Mouse (Mus musculus): ENCODE measurements at regions not wholly inside any gene's neighbourhood (a gene's known extent, or its start where the extent isn't known, plus 50 kb on each side); places are given as distances from the start of the nearest gene placed in this dataset.

DNA sequence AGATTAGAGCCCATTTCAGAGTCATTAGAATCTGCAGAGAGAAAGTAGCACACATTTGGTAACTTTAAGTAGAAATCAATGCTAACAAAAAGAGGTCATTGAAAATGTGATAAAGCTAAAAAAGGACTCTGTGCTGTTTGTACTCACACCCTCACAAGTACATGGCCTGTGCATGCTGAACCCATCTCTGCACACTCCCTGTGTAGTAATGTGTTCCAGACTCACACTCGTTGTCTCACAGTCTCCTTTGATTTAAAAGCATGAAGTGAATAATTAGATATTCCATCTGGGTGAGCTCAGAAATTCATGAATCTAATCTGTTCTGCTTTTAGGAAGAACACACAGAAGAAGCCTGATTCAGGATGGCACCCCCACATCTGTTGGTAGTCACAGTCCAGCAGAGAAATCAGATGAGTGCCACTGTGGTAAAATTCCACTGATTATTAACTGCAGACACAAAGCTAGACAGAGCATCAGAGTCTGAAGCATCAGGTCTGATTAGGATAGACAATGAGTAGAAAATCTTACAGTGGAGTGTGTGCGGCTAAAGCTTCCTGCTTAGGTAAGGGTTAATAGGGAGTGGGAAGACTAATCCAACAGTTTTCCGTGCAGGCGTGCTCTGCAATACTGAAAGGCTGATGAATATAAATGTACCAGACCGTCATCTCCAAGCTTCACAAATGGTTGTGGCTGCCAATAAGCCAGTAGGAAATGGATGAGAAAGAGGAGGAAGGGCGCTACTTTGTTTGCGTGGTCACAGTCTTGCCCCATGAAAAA lies 91.7 kb upstream of the Nrsn1 start:
- no peak for TF ChIP-seq CTCF (IDR thresholded peaks at IDR 0.05; ENCODE audit: borderline replicate concordance, extremely low read depth, insufficient read depth, insufficient read length)
- TF ChIP-seq POLR2A (IDR thresholded peaks at IDR 0.05; ENCODE audit: borderline replicate concordance, extremely low read depth, insufficient read depth, insufficient read length, poor library complexity, severe bottlenecking), result no peak
- DNase-seq (ENCODE audit: low read depth), result peak; percentile 85

DNA sequence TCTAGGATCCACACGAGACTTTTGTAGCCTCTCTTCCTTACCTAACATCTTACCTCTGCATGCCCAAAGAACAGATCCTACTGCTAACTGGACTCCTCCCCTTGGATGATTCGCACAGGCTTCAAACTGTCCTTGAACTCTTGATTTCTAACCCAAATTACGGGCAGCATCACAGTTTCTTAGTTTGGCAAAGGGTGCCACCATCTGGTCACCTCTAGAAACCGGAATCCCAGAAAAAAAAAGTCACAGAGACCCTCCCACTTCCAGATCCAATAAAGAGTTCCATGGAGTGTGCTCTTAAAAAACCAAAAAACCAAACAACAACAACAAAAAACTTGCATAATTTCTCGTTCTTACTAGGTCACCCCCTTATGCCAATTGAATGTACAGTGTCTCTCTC lies 77.3 kb upstream of the Nrsn1 start:
- DNase-seq (ENCODE audit: low read depth), result no peak
- TF ChIP-seq POLR2A (IDR thresholded peaks at IDR 0.05; ENCODE audit: borderline replicate concordance, extremely low read depth, insufficient read depth, insufficient read length, poor library complexity, severe bottlenecking) (no peak), CTCF (IDR thresholded peaks at IDR 0.05; ENCODE audit: borderline replicate concordance, extremely low read depth, insufficient read depth, insufficient read length) (peak; percentile 4; the same call in 1 of the 2 replicates)

DNA sequence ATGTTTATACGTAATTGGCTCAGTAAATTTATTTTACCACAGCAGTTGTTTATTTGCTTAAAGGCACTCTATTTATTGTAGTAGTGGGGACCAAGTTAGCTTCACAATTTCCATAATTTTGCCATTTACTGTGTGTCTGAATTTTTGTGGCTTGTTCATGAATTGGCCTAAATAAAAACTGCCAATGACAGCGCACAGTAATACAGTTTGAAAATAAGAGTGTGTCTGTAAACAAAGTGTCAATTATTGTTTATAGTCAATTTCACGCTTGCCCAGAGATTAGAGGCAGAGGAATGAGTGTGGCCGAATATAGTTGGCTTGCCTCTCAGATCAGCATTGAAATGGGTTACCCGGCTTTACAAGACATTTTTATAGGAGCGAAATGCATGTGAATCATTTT lies 73.0 kb upstream of the Nrsn1 start:
- TF ChIP-seq CTCF (IDR thresholded peaks at IDR 0.05; ENCODE audit: borderline replicate concordance, extremely low read depth, insufficient read depth, insufficient read length) (no peak), POLR2A (IDR thresholded peaks at IDR 0.05; ENCODE audit: borderline replicate concordance, extremely low read depth, insufficient read depth, insufficient read length, poor library complexity, severe bottlenecking) (no peak)

DNA sequence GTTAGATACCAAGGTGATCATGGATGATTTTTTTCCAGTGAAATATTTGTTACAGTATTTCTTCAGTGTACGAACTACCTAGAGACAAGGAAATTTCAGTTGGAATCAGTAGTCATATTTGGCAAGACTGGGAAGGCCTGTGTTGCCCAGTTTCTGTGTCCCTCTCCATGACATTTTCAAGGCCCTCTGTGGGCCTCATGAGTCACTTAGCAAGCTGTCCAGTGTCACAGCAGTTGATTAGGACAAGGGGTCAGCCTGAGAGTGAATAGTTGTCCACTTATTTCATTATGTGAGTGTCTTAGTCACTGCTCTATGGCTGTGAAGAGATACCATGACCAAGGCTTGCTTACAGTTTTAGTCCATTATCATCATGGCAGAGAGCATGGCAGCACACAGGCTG lies 71.5 kb upstream of the Nrsn1 start:
- TF ChIP-seq CTCF (IDR thresholded peaks at IDR 0.05; ENCODE audit: borderline replicate concordance, extremely low read depth, insufficient read depth, insufficient read length) (no peak), POLR2A (IDR thresholded peaks at IDR 0.05; ENCODE audit: borderline replicate concordance, extremely low read depth, insufficient read depth, insufficient read length, poor library complexity, severe bottlenecking) (no peak)
- DNase-seq (ENCODE audit: low read depth), result no peak

More for the DNA sequence above, 73.0 kb upstream of the Nrsn1 start:
- DNase-seq (ENCODE audit: low read depth), result no peak

DNA sequence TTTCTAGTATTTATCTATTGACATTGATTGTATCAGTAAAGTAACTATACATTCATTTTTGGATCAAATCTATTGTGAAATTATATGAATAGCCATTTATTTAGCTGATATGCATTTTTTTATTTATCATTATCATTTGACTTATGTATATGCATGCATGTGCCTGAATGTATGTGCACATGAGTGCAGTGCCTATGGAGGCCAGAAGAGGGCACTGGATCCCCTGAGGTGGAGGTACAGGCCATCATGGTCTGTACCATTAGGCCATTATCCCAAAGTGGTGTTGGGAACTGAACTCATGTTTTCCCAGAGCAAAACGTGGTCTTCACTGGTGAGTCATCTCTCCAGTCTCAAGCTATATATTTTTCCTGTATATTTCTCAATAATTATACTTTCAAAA lies 63.5 kb upstream of the Nrsn1 start:
- TF ChIP-seq CTCF (IDR thresholded peaks at IDR 0.05; ENCODE audit: borderline replicate concordance, extremely low read depth, insufficient read depth, insufficient read length) (peak; percentile 4; the same call in 1 of the 2 replicates), POLR2A (IDR thresholded peaks at IDR 0.05; ENCODE audit: borderline replicate concordance, extremely low read depth, insufficient read depth, insufficient read length, poor library complexity, severe bottlenecking) (no peak)
- no peak for DNase-seq (ENCODE audit: low read depth)

Measured in brain, embryonic 14.5 days (tissue).